ENCODE assay signal across 34 mouse cellular contexts in genomic region chr12:56669451-56670122, GRCm38 (mm10). TPM values are rescaled to one million over a fixed set of nuclear protein-coding genes. Genes with fewer than 3 reads are reported as not detected.
DNase-seq lines count a peak whose midpoint lies in the region; ATAC-seq lines count a peak whose summit lies in the region.
"Had no signal": no experiment of that assay in that cellular context is flagged by ENCODE, and none has a peak within 500 bp of the region (broad histone marks: within the 10 kb centered on the region; RNA-seq: fewer than 3 reads in every experiment).

No protein-coding gene starts in this region.

- no peak overlapping the region for H3K4me2 ChIP-seq in midbrain, embryonic 11.5 days
- peak overlapping the region; percentile 2 for H3K4me2 ChIP-seq in embryonic facial prominence, embryonic 14.5 days (ENCODE audit: low read depth, low read length)
- peak overlapping the region; percentile 31 for H3K4me2 ChIP-seq in limb, embryonic 12.5 days
- no peak overlapping the region for H3K4me2 ChIP-seq in forebrain, embryonic 11.5 days (ENCODE audit: low read depth, low read length, severe bottlenecking)
- H3K4me2 ChIP-seq: heart, embryonic 11.5 days; hindbrain, embryonic 13.5 days had no signal

- DNase-seq in midbrain, embryonic 11.5 days (ENCODE audit: low spot score, missing footprints): no peak
- DNase-seq in midbrain, embryonic 10.5 days (ENCODE audit: low spot score): no peak
- peak; percentile 48 for DNase-seq in embryonic facial prominence, embryonic 14.5 days (ENCODE audit: low spot score)
- DNase-seq in urinary bladder, adult 18-20 months (ENCODE audit: low spot score in 2 of 2): no peak
- no peak for DNase-seq in spleen, postnatal 4 days (ENCODE audit: low spot score in 2 of 2)
- DNase-seq in forebrain, embryonic 11.5 days (ENCODE audit: low spot score): no peak
- no peak for DNase-seq in heart, adult 9 months (ENCODE audit: low spot score in 2 of 2)
- DNase-seq: adrenal gland, postnatal 14 days; cerebellum, adult 18-20 months; forebrain, postnatal 0 days; gastrocnemius, postnatal 10 days; heart, postnatal 36 days; kidney, adult 8-10 months; kidney, postnatal 10 days; layer of hippocampus, postnatal 36 days; liver; lung, adult 2 months; lung, postnatal 10 days; right cerebral cortex, postnatal 4 days had no signal

- no peak overlapping the region for H3K4me3 ChIP-seq in midbrain, embryonic 11.5 days (ENCODE audit: low read depth, low read length)
- H3K4me3 ChIP-seq in midbrain, embryonic 10.5 days: no peak overlapping the region
- H3K4me3 ChIP-seq in embryonic facial prominence, embryonic 14.5 days (ENCODE audit: low read depth, low read length): no peak overlapping the region
- no peak overlapping the region for H3K4me3 ChIP-seq in limb, embryonic 12.5 days (replicated peaks)
- H3K4me3 ChIP-seq in forebrain, embryonic 11.5 days (ENCODE audit: low read depth, low read length): no peak overlapping the region
- H3K4me3 ChIP-seq: forebrain, embryonic 10.5 days; hindbrain, embryonic 13.5 days had no signal

- no peak overlapping the region for H3K9ac ChIP-seq in midbrain, embryonic 11.5 days (ENCODE audit: low read length)
- no peak overlapping the region for H3K9ac ChIP-seq in embryonic facial prominence, embryonic 14.5 days (ENCODE audit: low read depth, low read length)
- H3K9ac ChIP-seq in limb, embryonic 12.5 days (replicated peaks): no peak overlapping the region
- H3K9ac ChIP-seq in forebrain, embryonic 11.5 days (ENCODE audit: low read length): no peak overlapping the region
- H3K9ac ChIP-seq: forebrain, postnatal 0 days; hindbrain, embryonic 13.5 days; liver, embryonic 14.5 days had no signal

- H3K4me1 ChIP-seq in midbrain, embryonic 11.5 days (ENCODE audit: control insufficient read depth, insufficient read depth, low read length): no peaks in the 10 kb centered on the region
- H3K4me1 ChIP-seq in midbrain, embryonic 10.5 days: peaks cover 11% of the 10 kb centered on the region
- H3K4me1 ChIP-seq in embryonic facial prominence, embryonic 14.5 days (ENCODE audit: control insufficient read depth, insufficient read depth, low read length): no peaks in the 10 kb centered on the region
- peaks cover 18% of the 10 kb centered on the region for H3K4me1 ChIP-seq in limb, embryonic 12.5 days (replicated peaks)
- H3K4me1 ChIP-seq in forebrain, embryonic 11.5 days (replicated peaks; ENCODE audit: control insufficient read depth, insufficient read depth, low read length): no peaks in the 10 kb centered on the region; the same call in 1 of the 2 replicates
- H3K4me1 ChIP-seq: hindbrain, embryonic 13.5 days had no signal

- ATAC-seq in midbrain, embryonic 11.5 days (ENCODE audit: low FRiP score): 0 out of 2 replicates have a peak, but pooled peaks have one; percentile 38
- ATAC-seq in embryonic facial prominence, embryonic 14.5 days (ENCODE audit: low read depth): no peak
- ATAC-seq in limb, embryonic 12.5 days (ENCODE audit: insufficient number of reproducible peaks, insufficient read depth, low FRiP score, low TSS enrichment, low read depth): peak; percentile 83
- ATAC-seq in forebrain, embryonic 11.5 days (replicated peaks; ENCODE audit: low FRiP score): no peak
- ATAC-seq: forebrain, postnatal 0 days; intestine, embryonic 16.5 days; midbrain, embryonic 16.5 days; Patski had no signal

- no peaks in the 10 kb centered on the region; the same call in 1 of the 2 replicates for H3K27me3 ChIP-seq in midbrain, embryonic 11.5 days (ENCODE audit: control insufficient read depth, insufficient read depth, low read length)
- no peaks in the 10 kb centered on the region for H3K27me3 ChIP-seq in midbrain, embryonic 10.5 days (ENCODE audit: low read depth, poor library complexity, severe bottlenecking)
- no peaks in the 10 kb centered on the region for H3K27me3 ChIP-seq in embryonic facial prominence, embryonic 14.5 days (replicated peaks; ENCODE audit: control insufficient read depth, insufficient read depth, low read length)
- peaks cover 7% of the 10 kb centered on the region; the same call in 1 of the 2 replicates for H3K27me3 ChIP-seq in limb, embryonic 12.5 days
- no peaks in the 10 kb centered on the region for H3K27me3 ChIP-seq in forebrain, embryonic 11.5 days (ENCODE audit: control insufficient read depth, insufficient read depth, low read length)

- H3K36me3 ChIP-seq in midbrain, embryonic 11.5 days (ENCODE audit: control insufficient read depth, insufficient read depth, low read length): no peaks in the 10 kb centered on the region
- no peaks in the 10 kb centered on the region for H3K36me3 ChIP-seq in midbrain, embryonic 10.5 days
- no peaks in the 10 kb centered on the region for H3K36me3 ChIP-seq in embryonic facial prominence, embryonic 14.5 days (ENCODE audit: control insufficient read depth, insufficient read depth, low read length)
- no peaks in the 10 kb centered on the region for H3K36me3 ChIP-seq in limb, embryonic 12.5 days
- no peaks in the 10 kb centered on the region for H3K36me3 ChIP-seq in forebrain, embryonic 11.5 days (ENCODE audit: control insufficient read depth, insufficient read depth, low read length)
- H3K36me3 ChIP-seq: forebrain, embryonic 10.5 days; hindbrain, embryonic 13.5 days had no signal

- H3K27ac ChIP-seq in midbrain, embryonic 11.5 days (ENCODE audit: low read depth, low read length): no peak overlapping the region
- H3K27ac ChIP-seq in midbrain, embryonic 10.5 days (replicated peaks): no peak overlapping the region
- H3K27ac ChIP-seq in embryonic facial prominence, embryonic 14.5 days (replicated peaks; ENCODE audit: low read depth, low read length): no peak overlapping the region; the same call in 1 of the 2 replicates
- H3K27ac ChIP-seq in limb, embryonic 12.5 days: peak overlapping the region; percentile 66
- H3K27ac ChIP-seq in forebrain, embryonic 11.5 days (ENCODE audit: low read depth, low read length): no peak overlapping the region
- H3K27ac ChIP-seq: forebrain, embryonic 10.5 days; hindbrain, embryonic 13.5 days; liver, embryonic 14.5 days; macrophage had no signal

- WGBS in midbrain, embryonic 11.5 days: 81% methylated on average over 9 of the region's 9 CpGs
- 84% methylated on average over 9 of the region's 9 CpGs for WGBS in midbrain, embryonic 10.5 days
- 29% methylated on average over 9 of the region's 9 CpGs for WGBS in embryonic facial prominence, embryonic 14.5 days
- WGBS in limb, embryonic 12.5 days: 37% methylated on average over 9 of the region's 9 CpGs
- WGBS in forebrain, embryonic 11.5 days: 83% methylated on average over 9 of the region's 9 CpGs

- no peaks in the 10 kb centered on the region for H3K9me3 ChIP-seq in midbrain, embryonic 11.5 days (ENCODE audit: control insufficient read depth, low read length)
- no peaks in the 10 kb centered on the region for H3K9me3 ChIP-seq in midbrain, embryonic 10.5 days (replicated peaks)
- H3K9me3 ChIP-seq in embryonic facial prominence, embryonic 14.5 days (ENCODE audit: control insufficient read depth, low read length): no peaks in the 10 kb centered on the region
- no peaks in the 10 kb centered on the region for H3K9me3 ChIP-seq in limb, embryonic 12.5 days
- H3K9me3 ChIP-seq in forebrain, embryonic 11.5 days (ENCODE audit: control insufficient read depth, low read length): no peaks in the 10 kb centered on the region
- H3K9me3 ChIP-seq: forebrain, embryonic 10.5 days; hindbrain, embryonic 13.5 days had no signal

RNA-seq across cellular contexts. Expression of gene Pax9, which starts 22.0 kb away (rescaled TPM):
- 0.08 TPM in 2 replicates for polyA plus RNA-seq in midbrain, embryonic 11.5 days (2014; fragmentation: Nextera tagmentation; extraction: Ambion mirVana)
- 0.56 and 0.63 TPM in 2 replicates for polyA plus RNA-seq in midbrain, embryonic 10.5 days (2016; fragmentation: Nextera tagmentation; extraction: Ambion mirVana)
- 9.2 and 9.4 TPM in 2 replicates for polyA plus RNA-seq in embryonic facial prominence, embryonic 14.5 days (2014; fragmentation: Nextera tagmentation; extraction: Ambion mirVana)
- 6.0 and 9.6 TPM in 2 replicates for polyA plus RNA-seq in limb, embryonic 12.5 days (2016; fragmentation: Nextera tagmentation; extraction: Ambion mirVana)
- 0.07 and 0.39 TPM in 2 replicates for polyA plus RNA-seq in forebrain, embryonic 11.5 days (2014; fragmentation: Nextera tagmentation; extraction: Ambion mirVana)
- polyA plus RNA-seq: cortical plate, adult 2 months; forebrain, postnatal 0 days; gonadal fat pad, adult 2 months; intestine, embryonic 16.5 days; large intestine, adult 2 months; macrophage; midbrain, embryonic 16.5 days; spleen, adult 2 months had no signal

RNA-seq across cellular contexts. Expression of gene Nkx2-9, which starts 56.5 kb away (rescaled TPM):
- 8.5 and 8.8 TPM in 2 replicates for polyA plus RNA-seq in midbrain, embryonic 11.5 days (2014; fragmentation: Nextera tagmentation; extraction: Ambion mirVana)
- polyA plus RNA-seq in midbrain, embryonic 10.5 days (2016; fragmentation: Nextera tagmentation; extraction: Ambion mirVana): 24.8 and 28.3 TPM in 2 replicates
- polyA plus RNA-seq in embryonic facial prominence, embryonic 14.5 days (2014; fragmentation: Nextera tagmentation; extraction: Ambion mirVana): not detected in 2 replicates
- not detected in 2 replicates for polyA plus RNA-seq in limb, embryonic 12.5 days (2016; fragmentation: Nextera tagmentation; extraction: Ambion mirVana)
- polyA plus RNA-seq in forebrain, embryonic 11.5 days (2014; fragmentation: Nextera tagmentation; extraction: Ambion mirVana): 2.4 and 2.8 TPM in 2 replicates
- polyA plus RNA-seq: forebrain, postnatal 0 days; heart, embryonic 16.5 days; hindbrain, embryonic 13.5 days; intestine, embryonic 16.5 days; large intestine, adult 2 months; liver, embryonic 14.5 days; macrophage; midbrain, embryonic 16.5 days; Patski; spleen, adult 2 months; thymus, postnatal 0 days had no signal

Comparison
In these comparisons a context has a peak if more than half of its experiments do, and no peak if none do; other contexts are left out.
1. ATAC-seq: peak in midbrain, embryonic 11.5 days (single experiment) and limb, embryonic 12.5 days (single experiment); none in embryonic facial prominence, embryonic 14.5 days (single experiment) and forebrain, embryonic 11.5 days (single experiment).
2. H3K4me2 ChIP-seq: peak in embryonic facial prominence, embryonic 14.5 days (single experiment) and limb, embryonic 12.5 days (single experiment); none in midbrain, embryonic 11.5 days (single experiment) and forebrain, embryonic 11.5 days (single experiment).